Mouse (Mus musculus) kidney, embryonic 14.5 days (tissue): ENCODE results near the gene Slc22a3. TPM values are rescaled to one million over a fixed set of nuclear protein-coding genes. Genes with fewer than 3 reads are reported as not detected.

Experiments
- ATAC-seq: fragments of 200-750 bp; cut with Nextera tagmentation; 2 replicates; pipeline ENCODE4 v1.8.0; 2017; ENCODE audit warnings: moderate number of reproducible peaks, mild to moderate bottlenecking, moderate TSS enrichment, moderate library complexity; ENCODE audit not compliant: low FRiP score, low TSS enrichment
- H3K27ac ChIP-seq: fragments of 300-500 bp; sonication (generic); 2 replicates; pipeline ENCODE4 v1.5.1; 2014; ENCODE audit warnings: low read depth, mild to moderate bottlenecking, low read length, moderate library complexity, mixed read lengths
- H3K27me3 ChIP-seq: fragments of 300-500 bp; sonication (generic); 2 replicates; pipeline ENCODE4 v1.6.1; 2014; ENCODE audit warnings: mild to moderate bottlenecking, low read length; ENCODE audit not compliant: control insufficient read depth, insufficient read depth
- H3K36me3 ChIP-seq: fragments of 300-500 bp; sonication (generic); 2 replicates; pipeline ENCODE4 v1.6.1; 2014; ENCODE audit warnings: low read length, mixed read lengths; ENCODE audit not compliant: control insufficient read depth, insufficient read depth
- H3K4me1 ChIP-seq: fragments of 300-500 bp; sonication (generic); 2 replicates; pipeline ENCODE4 v1.6.1; 2014; ENCODE audit warnings: low read length, mixed read lengths; ENCODE audit not compliant: control insufficient read depth, insufficient read depth
- H3K4me2 ChIP-seq: fragments of 300-500 bp; sonication (generic); replicated peaks from 2 replicates; pipeline ENCODE4 v1.6.1; 2014; ENCODE audit warnings: low read depth, mild to moderate bottlenecking, low read length
- H3K4me3 ChIP-seq: fragments of 300-500 bp; sonication (generic); 2 replicates; pipeline ENCODE4 v1.5.1; 2014; ENCODE audit warnings: mild to moderate bottlenecking, low read length
- H3K9ac ChIP-seq: fragments of 300-500 bp; sonication (generic); 2 replicates; pipeline ENCODE4 v1.6.1; 2014; ENCODE audit warnings: low read depth, mild to moderate bottlenecking, low read length, moderate library complexity
- H3K9me3 ChIP-seq: fragments of 300-500 bp; sonication (generic); 2 replicates; pipeline ENCODE4 v1.6.1; 2016; ENCODE audit warnings: low read length; ENCODE audit not compliant: control insufficient read depth
- WGBS: fragments of 180-500 bp; shearing (Covaris S2); extraction: QIAGEN DNeasy Blood & Tissue Kit; methylation state at CpG from one replicate; pipeline ENCODE4 v1.1.7; 2014; 5-methylcytosine and 5-hydroxymethylcytosine counted together
- polyA plus RNA-seq: library from polyadenylated mRNA; unstranded; fragments of >200 nt; fragmentation: Nextera tagmentation; extraction: Ambion mirVana; gene quantifications from 2 replicates; pipeline ENCODE4 v1.2.1, GENCODE M21; 2014

Gene Slc22a3
- polyA plus RNA-seq, 1 experiment from 2014 or later, result 0.53 TPM

DNA sequence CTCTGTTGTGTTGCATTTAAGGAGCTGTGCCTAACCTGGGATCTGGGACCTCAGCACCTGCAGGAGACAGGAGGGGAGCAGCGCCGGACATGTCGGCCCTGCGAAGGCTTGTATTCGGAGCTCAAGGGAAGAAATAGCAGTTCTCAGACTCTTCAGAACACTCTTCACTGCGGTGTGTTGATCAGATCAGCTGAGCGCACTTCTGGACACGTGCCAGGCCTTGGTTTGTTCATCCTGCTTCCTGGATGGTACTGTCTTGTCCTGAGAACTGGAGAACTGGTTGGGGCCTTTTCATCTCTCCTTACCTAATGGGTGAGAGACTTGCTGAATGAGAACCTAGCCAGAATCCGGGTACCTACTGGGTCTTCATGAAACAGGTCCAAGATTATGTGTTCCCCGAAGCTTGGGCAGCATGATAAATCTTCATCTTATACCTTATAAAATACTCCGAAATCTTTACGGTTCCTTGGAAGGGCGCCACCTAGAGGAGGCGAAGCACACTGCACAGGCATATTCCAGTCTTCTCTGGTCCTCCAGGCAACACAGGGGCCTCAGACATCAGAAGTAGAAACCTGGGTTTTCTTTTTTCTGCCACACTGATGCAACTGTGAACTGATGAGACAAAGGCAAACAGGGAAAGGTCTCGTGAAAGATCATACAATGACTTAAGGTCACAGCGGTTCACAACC is 86.5 kb downstream of the Slc22a3 start:
- Histone ChIP-seq H3K4me2 (no peak overlapping the region), H3K4me1 (0 out of 2 replicates have a peak, but pooled peaks cover 2% of the 10 kb centered on the region), H3K27me3 (no peaks in the 10 kb centered on the region), H3K9ac (no peak overlapping the region), H3K9me3 (no peaks in the 10 kb centered on the region), H3K4me3 (no peak overlapping the region), H3K36me3 (no peaks in the 10 kb centered on the region), H3K27ac (no peak overlapping the region)
- WGBS, result 69% methylated on average over 16 of the region's 16 CpGs
- no peak for ATAC-seq

GRCm38 (mm10) chr17:12419491-12420079 is 87.9 kb downstream of the Slc22a3 start:
- Histone ChIP-seq H3K27me3 (no peaks in the 10 kb centered on the region), H3K9ac (no peak overlapping the region), H3K27ac (no peak overlapping the region), H3K36me3 (no peaks in the 10 kb centered on the region), H3K4me3 (no peak overlapping the region), H3K4me2 (no peak overlapping the region), H3K4me1 (0 out of 2 replicates have a peak, but pooled peaks cover 12% of the 10 kb centered on the region), H3K9me3 (no peaks in the 10 kb centered on the region)
- 81% methylated on average over 19 of the region's 19 CpGs for WGBS
- no peak for ATAC-seq

DNA sequence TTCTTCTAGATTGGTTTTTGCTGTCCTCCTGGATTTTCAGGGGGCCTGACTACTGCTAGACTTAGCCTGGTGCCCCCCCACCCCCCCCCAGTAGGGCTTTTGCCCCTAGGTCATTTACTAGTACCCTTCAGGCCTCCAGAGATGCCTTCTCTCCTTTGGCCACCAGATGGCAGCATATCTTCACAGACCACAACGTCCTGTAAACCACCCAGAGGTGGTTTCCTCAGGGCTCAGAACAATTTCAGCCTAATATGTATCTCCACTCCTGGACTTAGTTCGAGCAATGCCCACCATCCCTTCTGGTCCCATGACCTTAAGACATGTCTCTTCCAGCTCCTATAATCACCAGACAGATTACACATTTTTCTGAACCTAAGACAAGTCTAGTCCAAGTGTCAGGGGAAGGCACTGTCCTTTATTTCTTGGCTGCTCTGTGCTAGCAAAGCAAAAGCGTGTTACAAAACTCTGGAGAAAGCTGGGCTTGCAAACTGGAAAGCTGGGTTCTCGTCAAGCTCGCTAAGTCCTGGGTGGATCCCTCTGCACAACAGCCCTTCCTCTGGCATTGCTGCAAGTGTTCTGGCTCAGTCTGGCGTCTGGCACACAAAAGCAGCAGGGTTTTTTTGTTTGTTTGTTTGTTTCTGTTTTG is 91.1 kb downstream of the Slc22a3 start:
- no peaks in the 10 kb centered on the region for H3K9me3 ChIP-seq
- H3K9ac ChIP-seq, result no peak overlapping the region
- no peak overlapping the region for H3K27ac ChIP-seq
- WGBS, result 47% methylated on average over 6 of the region's 6 CpGs
- no peaks in the 10 kb centered on the region for H3K36me3 ChIP-seq
- peaks cover 18% of the 10 kb centered on the region; the same call in 1 of the 2 replicates for H3K4me1 ChIP-seq
- no peak overlapping the region for H3K4me2 ChIP-seq
- H3K4me3 ChIP-seq, result no peak overlapping the region
- peak; percentile 32; the same call in 1 of the 2 replicates for ATAC-seq
- H3K27me3 ChIP-seq, result no peaks in the 10 kb centered on the region

- Histone ChIP-seq H3K4me2 (no peak overlapping the region), H3K27ac (peak overlapping the region; percentile 67; the same call in 1 of the 2 replicates), H3K9me3 (no peaks in the 10 kb centered on the region), H3K27me3 (no peaks in the 10 kb centered on the region), H3K9ac (no peak overlapping the region), H3K36me3 (no peaks in the 10 kb centered on the region), H3K4me3 (no peak overlapping the region), H3K4me1 (peaks cover 18% of the 10 kb centered on the region; the same call in 1 of the 2 replicates)
- ATAC-seq, result peak; percentile 13; the same call in 1 of the 2 replicates
- 59% methylated on average over 5 of the region's 5 CpGs for WGBS
Measured at GRCm38 (mm10) chr17:12415741-12416140, 91.8 kb downstream of the Slc22a3 start.

DNA sequence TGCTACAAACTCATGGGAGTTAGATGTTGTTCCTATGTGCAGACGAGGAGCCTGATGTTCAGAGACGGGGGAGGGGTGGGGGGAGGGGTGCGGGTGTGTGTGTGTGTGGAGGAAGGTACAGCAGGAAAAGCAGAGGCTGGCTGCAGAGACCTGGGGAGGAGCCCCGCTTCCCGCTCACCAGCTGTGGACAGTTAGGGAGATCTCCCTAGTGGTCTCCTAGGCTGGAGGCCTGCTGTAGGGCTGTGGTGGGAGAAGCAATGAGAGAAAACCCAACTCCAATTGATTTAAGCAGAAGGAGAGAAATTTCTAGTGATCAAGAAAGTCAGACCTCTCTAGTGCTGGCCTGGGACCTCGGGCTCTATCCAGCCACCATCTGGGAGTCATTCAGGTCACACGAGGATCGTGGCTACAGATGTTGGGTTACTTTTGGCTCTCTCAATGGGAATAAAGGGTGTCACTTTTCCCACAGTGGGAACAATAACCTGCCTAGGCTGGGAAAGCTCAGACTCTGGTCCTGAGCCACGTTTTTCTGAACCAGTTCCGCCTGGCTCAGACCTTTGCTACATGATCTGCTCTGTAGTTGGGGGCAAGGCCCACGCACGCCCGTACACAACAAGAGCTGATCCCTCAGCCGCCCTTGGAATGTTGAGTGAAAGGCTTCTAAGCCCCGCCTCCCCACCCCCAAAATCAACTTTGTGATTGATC is 92.3 kb downstream of the Slc22a3 start:
- no peak overlapping the region for H3K4me2 ChIP-seq
- no peak overlapping the region for H3K4me3 ChIP-seq
- peak; percentile 39; the same call in 1 of the 2 replicates for ATAC-seq
- no peaks in the 10 kb centered on the region for H3K36me3 ChIP-seq
- H3K9ac ChIP-seq, result no peak overlapping the region
- WGBS, result 30% methylated on average over 15 of the region's 15 CpGs
- peaks cover 18% of the 10 kb centered on the region; the same call in 1 of the 2 replicates for H3K4me1 ChIP-seq
- H3K27ac ChIP-seq, result peak overlapping the region; percentile 67; the same call in 1 of the 2 replicates
- H3K27me3 ChIP-seq, result no peaks in the 10 kb centered on the region
- no peaks in the 10 kb centered on the region for H3K9me3 ChIP-seq

DNA sequence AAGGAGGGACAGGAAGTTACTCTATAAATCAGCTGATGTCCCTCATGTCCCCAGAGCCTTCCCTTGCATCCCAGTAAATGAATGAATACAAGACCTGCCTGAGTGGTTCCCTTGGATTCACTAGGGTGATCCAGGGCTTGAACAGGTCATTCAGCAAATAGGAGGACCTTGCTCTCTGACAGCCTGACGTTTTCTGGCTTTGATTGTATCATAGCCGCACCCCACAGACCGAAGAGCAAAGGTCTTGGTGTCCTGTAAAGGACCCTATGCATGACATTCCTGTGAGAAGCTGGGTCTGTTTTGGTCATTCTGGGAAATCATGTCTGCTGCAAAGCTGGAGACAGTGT is 94.6 kb downstream of the Slc22a3 start:
- no peak for ATAC-seq
- Histone ChIP-seq H3K4me2 (no peak overlapping the region), H3K9me3 (no peaks in the 10 kb centered on the region), H3K36me3 (no peaks in the 10 kb centered on the region), H3K4me3 (no peak overlapping the region), H3K4me1 (peaks cover 18% of the 10 kb centered on the region; the same call in 1 of the 2 replicates), H3K27me3 (no peaks in the 10 kb centered on the region), H3K27ac (no peak overlapping the region), H3K9ac (no peak overlapping the region)
- WGBS, result 38% methylated on average over 3 of the region's 3 CpGs

DNA sequence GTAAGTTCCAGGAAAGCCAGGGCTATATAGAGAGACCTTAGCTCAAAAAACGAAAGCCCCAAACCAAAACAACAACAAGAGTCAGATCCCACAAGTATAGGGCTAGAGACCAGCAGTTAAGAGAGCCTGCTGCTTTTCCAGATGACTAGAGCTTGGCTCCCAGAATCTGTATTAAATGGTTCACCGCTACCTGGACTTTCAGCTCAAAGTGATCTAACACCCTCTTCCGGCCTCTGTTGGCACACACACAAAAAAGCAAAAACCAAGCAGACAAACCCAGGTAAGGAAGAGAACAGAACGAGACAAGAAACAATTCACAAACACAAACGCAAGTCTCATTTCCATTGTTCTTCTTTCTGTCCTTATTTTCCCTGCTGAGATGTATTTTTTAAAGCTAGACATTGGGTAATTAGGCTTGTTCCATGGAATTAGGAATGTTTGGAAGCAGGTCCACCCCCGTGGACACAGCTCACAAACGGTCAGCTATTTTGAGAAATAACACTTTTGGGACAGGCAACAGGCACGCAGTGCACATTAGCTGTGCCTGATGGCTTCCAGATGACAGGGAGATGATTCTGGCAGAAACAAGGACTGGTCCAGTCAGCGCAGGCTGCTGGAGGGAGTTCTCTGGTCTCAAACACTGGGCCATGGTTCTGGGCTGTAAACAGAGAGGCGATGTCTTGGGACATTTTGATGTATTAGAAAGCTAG is 95.2 kb downstream of the Slc22a3 start:
- H3K4me2 ChIP-seq, result no peak overlapping the region
- H3K4me1 ChIP-seq, result peaks cover 18% of the 10 kb centered on the region; the same call in 1 of the 2 replicates
- no peaks in the 10 kb centered on the region for H3K36me3 ChIP-seq
- H3K27me3 ChIP-seq, result no peaks in the 10 kb centered on the region
- H3K9me3 ChIP-seq, result no peaks in the 10 kb centered on the region
- 47% methylated on average over 10 of the region's 10 CpGs for WGBS
- no peak overlapping the region for H3K9ac ChIP-seq
- H3K27ac ChIP-seq, result no peak overlapping the region
- ATAC-seq, result peak; percentile 33; the same call in 1 of the 2 replicates
- no peak overlapping the region for H3K4me3 ChIP-seq

DNA sequence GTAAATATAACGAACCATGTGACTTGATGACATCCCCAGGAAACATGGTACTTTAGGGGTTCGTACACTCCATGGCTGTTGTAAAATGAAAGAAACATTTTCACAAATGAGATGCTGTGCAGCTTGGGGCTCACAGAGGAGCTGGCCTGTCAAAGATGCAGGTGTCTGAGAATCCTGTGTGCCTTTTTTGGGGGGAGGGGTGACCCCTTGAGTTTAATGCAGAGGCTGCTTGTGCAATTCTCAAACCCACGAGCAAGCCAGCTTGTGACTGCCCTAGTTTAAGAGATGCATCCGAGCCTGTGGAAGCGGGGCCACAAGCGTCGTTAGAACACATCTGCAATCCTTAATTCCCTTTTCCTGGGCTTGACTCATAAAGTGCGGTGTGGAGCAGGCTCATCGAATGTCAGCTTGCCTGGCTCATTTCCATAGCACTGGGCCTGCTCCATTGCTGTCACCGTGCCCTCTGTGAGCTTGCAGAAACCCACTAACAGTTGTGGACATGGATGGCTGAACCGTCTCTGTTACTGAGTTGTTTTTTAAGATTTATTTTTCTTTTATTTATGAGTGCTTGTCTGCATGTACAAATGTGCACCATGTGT is 98.1 kb downstream of the Slc22a3 start:
- 49% methylated on average over 11 of the region's 11 CpGs for WGBS
- ATAC-seq, result no peak
- peaks cover 5% of the 10 kb centered on the region; the same call in 1 of the 2 replicates for H3K4me1 ChIP-seq

More for the DNA sequence above, 98.1 kb downstream of the Slc22a3 start:
- Histone ChIP-seq H3K27ac (no peak overlapping the region), H3K4me2 (no peak overlapping the region), H3K9ac (no peak overlapping the region), H3K4me3 (no peak overlapping the region), H3K9me3 (no peaks in the 10 kb centered on the region; the same call in 1 of the 2 replicates), H3K27me3 (no peaks in the 10 kb centered on the region), H3K36me3 (no peaks in the 10 kb centered on the region)
